Mouse (Mus musculus): ENCODE data around the gene Smlr1. TPM values are rescaled to one million over a fixed set of nuclear protein-coding genes. Genes with fewer than 3 reads are reported as not detected.

Smlr1 gene
- polyA plus RNA-seq, 1 experiment from 2014 or later, result not detected

Other genes starting within 250 kb of the Smlr1 start
- 20.5 and 22.1 TPM in 2 replicates for gene Akap7, start 228.4 kb downstream of the Smlr1 start, polyA plus RNA-seq (2014; fragmentation: Nextera tagmentation; extraction: Ambion mirVana)
- gene Epb41l2, start 176.5 kb downstream of the Smlr1 start, polyA plus RNA-seq (2014; fragmentation: Nextera tagmentation; extraction: Ambion mirVana), result 39.4 and 40.8 TPM in 2 replicates